Mouse (Mus musculus): ENCODE results near the gene Cers2. TPM values are rescaled to one million over a fixed set of nuclear protein-coding genes. Genes with fewer than 3 reads are reported as not detected.

The Cers2 gene
- polyA plus RNA-seq, 1 experiment from 2014 or later, result 109 TPM

DNA sequence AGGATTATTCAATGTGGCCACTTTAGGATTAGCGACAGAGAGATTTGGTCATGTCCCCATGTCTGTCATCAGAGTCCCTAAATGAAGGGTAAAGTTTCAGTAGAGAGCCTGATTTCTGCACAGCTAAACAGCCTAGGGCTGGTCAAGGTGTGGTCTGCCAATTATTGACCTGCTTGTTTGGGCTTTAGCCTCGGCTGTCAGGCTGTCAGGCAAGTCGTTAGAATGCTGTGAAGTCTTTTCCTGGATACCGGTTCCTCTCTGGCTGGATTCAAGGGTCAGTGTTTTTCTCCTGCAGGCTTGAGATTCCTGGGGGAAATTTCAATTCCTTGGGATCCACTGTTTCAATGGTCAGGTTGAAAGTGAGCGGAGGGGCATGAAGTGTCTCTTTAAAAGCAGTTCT lies 28.6 kb upstream of the Cers2 start:
- H3K4me2 ChIP-seq (replicated peaks; ENCODE audit: low read depth), result 0 out of 2 replicates have a peak overlapping the region, but pooled peaks have one; percentile 7
- TF ChIP-seq CTCF (IDR thresholded peaks at IDR 0.05; ENCODE audit: low read depth), result no peak
- WGBS, result 48% methylated on average over 5 of the region's 5 CpGs
- H3K9me3 ChIP-seq (ENCODE audit: control insufficient read depth), result no peaks in the 10 kb centered on the region
- peaks cover 26% of the 10 kb centered on the region for H3K36me3 ChIP-seq (ENCODE audit: control insufficient read depth, insufficient read depth)
- no peaks in the 10 kb centered on the region for H3K27me3 ChIP-seq (replicated peaks; ENCODE audit: control insufficient read depth, insufficient read depth, low read length)
- no peak overlapping the region for H3K27ac ChIP-seq (ENCODE audit: low read depth, low read length)
- no peak overlapping the region for H3K4me3 ChIP-seq (ENCODE audit: low read depth, low read length)
- ATAC-seq, result no peak
- peaks cover 11% of the 10 kb centered on the region for H3K4me1 ChIP-seq (replicated peaks; ENCODE audit: control insufficient read depth, insufficient read depth, low read length)
- H3K9ac ChIP-seq (ENCODE audit: low read depth, low read length), result peak overlapping the region; percentile 1; the same call in 1 of the 2 replicates

GRCm38 (mm10) chr3:95286510-95286909 lies 28.1 kb upstream of the Cers2 start:
- 83% methylated on average over 7 of the region's 7 CpGs for WGBS
- H3K27ac ChIP-seq (ENCODE audit: low read depth, low read length), result no peak overlapping the region

DNA sequence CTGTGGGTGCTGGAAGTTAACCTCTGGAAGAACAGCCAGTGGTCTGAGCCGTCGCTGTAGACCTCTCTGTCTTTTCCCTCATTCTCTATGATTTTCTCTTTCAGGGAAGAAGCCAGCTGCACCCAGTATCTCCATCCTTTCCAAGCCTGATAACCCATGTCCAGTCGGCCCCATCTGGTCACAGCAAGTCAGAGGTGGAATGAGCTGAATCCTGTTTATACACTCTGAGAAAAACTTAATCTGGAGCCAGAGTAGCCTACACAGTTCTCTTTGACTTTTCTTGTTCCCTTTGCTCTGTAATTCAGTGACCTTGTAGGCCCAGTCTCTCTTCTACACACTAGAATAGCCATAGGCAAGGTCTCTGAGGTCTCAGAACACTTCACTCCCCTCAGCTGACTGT lies 27.1 kb upstream of the Cers2 start:
- no peak for TF ChIP-seq CTCF (IDR thresholded peaks at IDR 0.05; ENCODE audit: low read depth)
- no peak overlapping the region for H3K4me2 ChIP-seq (replicated peaks; ENCODE audit: low read depth)
- no peaks in the 10 kb centered on the region for H3K9me3 ChIP-seq (ENCODE audit: control insufficient read depth)
- H3K9ac ChIP-seq (ENCODE audit: low read depth, low read length), result no peak overlapping the region
- H3K4me1 ChIP-seq (replicated peaks; ENCODE audit: control insufficient read depth, insufficient read depth, low read length), result peaks cover 11% of the 10 kb centered on the region
- H3K27ac ChIP-seq (ENCODE audit: low read depth, low read length), result no peak overlapping the region
- ATAC-seq, result no peak
- H3K36me3 ChIP-seq (ENCODE audit: control insufficient read depth, insufficient read depth), result peaks cover 26% of the 10 kb centered on the region
- WGBS, result 86% methylated on average over 3 of the region's 3 CpGs
- H3K27me3 ChIP-seq (replicated peaks; ENCODE audit: control insufficient read depth, insufficient read depth, low read length), result no peaks in the 10 kb centered on the region
- H3K4me3 ChIP-seq (ENCODE audit: low read depth, low read length), result no peak overlapping the region

More at GRCm38 (mm10) chr3:95286510-95286909, 28.1 kb upstream of the Cers2 start:
- H3K4me3 ChIP-seq (ENCODE audit: low read depth, low read length), result no peak overlapping the region
- no peaks in the 10 kb centered on the region for H3K9me3 ChIP-seq (ENCODE audit: control insufficient read depth)
- no peak for TF ChIP-seq CTCF (IDR thresholded peaks at IDR 0.05; ENCODE audit: low read depth)
- H3K4me1 ChIP-seq (replicated peaks; ENCODE audit: control insufficient read depth, insufficient read depth, low read length), result peaks cover 11% of the 10 kb centered on the region
- H3K36me3 ChIP-seq (ENCODE audit: control insufficient read depth, insufficient read depth), result peaks cover 26% of the 10 kb centered on the region
- no peak for ATAC-seq
- no peaks in the 10 kb centered on the region for H3K27me3 ChIP-seq (replicated peaks; ENCODE audit: control insufficient read depth, insufficient read depth, low read length)
- no peak overlapping the region for H3K9ac ChIP-seq (ENCODE audit: low read depth, low read length)
- no peak overlapping the region for H3K4me2 ChIP-seq (replicated peaks; ENCODE audit: low read depth)

DNA sequence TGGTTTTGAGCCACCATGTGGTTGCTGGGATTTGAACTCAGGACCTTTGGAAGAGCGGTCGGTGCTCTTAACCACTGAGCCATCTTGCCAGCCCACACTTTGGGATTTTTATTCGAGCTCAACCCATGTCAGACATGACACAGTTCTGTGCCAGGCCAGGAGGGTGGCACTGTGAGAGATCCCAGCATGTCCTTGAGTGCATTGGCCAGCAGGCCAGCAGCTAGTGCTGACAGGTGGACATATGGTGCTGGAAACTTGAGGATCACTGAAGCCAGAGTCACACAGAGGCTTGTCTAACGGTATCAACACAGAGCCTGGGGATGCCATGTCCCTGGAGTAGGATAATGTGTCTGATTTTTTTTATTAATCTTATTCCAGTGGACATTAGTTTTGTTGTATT lies 25.2 kb upstream of the Cers2 start:
- Histone ChIP-seq H3K36me3 (ENCODE audit: control insufficient read depth, insufficient read depth) (peaks cover 40% of the 10 kb centered on the region), H3K4me3 (ENCODE audit: low read depth, low read length) (no peak overlapping the region), H3K27ac (ENCODE audit: low read depth, low read length) (0 out of 2 replicates have a peak overlapping the region, but pooled peaks have one; percentile 3), H3K4me2 (replicated peaks; ENCODE audit: low read depth) (no peak overlapping the region), H3K9ac (ENCODE audit: low read depth, low read length) (no peak overlapping the region), H3K27me3 (replicated peaks; ENCODE audit: control insufficient read depth, insufficient read depth, low read length) (no peaks in the 10 kb centered on the region), H3K9me3 (ENCODE audit: control insufficient read depth) (no peaks in the 10 kb centered on the region), H3K4me1 (replicated peaks; ENCODE audit: control insufficient read depth, insufficient read depth, low read length) (peaks cover 4% of the 10 kb centered on the region)
- TF ChIP-seq CTCF (IDR thresholded peaks at IDR 0.05; ENCODE audit: low read depth), result no peak
- 92% methylated on average over 4 of the region's 4 CpGs for WGBS
- no peak for ATAC-seq

- Histone ChIP-seq H3K27me3 (replicated peaks; ENCODE audit: control insufficient read depth, insufficient read depth, low read length) (no peaks in the 10 kb centered on the region), H3K4me1 (replicated peaks; ENCODE audit: control insufficient read depth, insufficient read depth, low read length) (no peaks in the 10 kb centered on the region), H3K36me3 (ENCODE audit: control insufficient read depth, insufficient read depth) (peaks cover 45% of the 10 kb centered on the region), H3K9ac (ENCODE audit: low read depth, low read length) (no peak overlapping the region), H3K4me3 (ENCODE audit: low read depth, low read length) (no peak overlapping the region), H3K27ac (ENCODE audit: low read depth, low read length) (0 out of 2 replicates have a peak overlapping the region, but pooled peaks have one; percentile 31), H3K9me3 (ENCODE audit: control insufficient read depth) (no peaks in the 10 kb centered on the region), H3K4me2 (replicated peaks; ENCODE audit: low read depth) (no peak overlapping the region)
- WGBS, result 64% methylated on average over 6 of the region's 6 CpGs
- no peak for TF ChIP-seq CTCF (IDR thresholded peaks at IDR 0.05; ENCODE audit: low read depth)
- no peak for ATAC-seq
Observed at GRCm38 (mm10) chr3:95290156-95290555, 24.4 kb upstream of the Cers2 start.

GRCm38 (mm10) chr3:95291041-95291440 lies 23.6 kb upstream of the Cers2 start:
- Histone ChIP-seq H3K27ac (ENCODE audit: low read depth, low read length) (peak overlapping the region; percentile 31; the same call in 1 of the 2 replicates), H3K9ac (ENCODE audit: low read depth, low read length) (no peak overlapping the region), H3K4me2 (replicated peaks; ENCODE audit: low read depth) (no peak overlapping the region; the same call in 1 of the 2 replicates), H3K4me1 (replicated peaks; ENCODE audit: control insufficient read depth, insufficient read depth, low read length) (no peaks in the 10 kb centered on the region), H3K36me3 (ENCODE audit: control insufficient read depth, insufficient read depth) (peaks cover 45% of the 10 kb centered on the region), H3K9me3 (ENCODE audit: control insufficient read depth) (no peaks in the 10 kb centered on the region), H3K4me3 (ENCODE audit: low read depth, low read length) (no peak overlapping the region), H3K27me3 (replicated peaks; ENCODE audit: control insufficient read depth, insufficient read depth, low read length) (no peaks in the 10 kb centered on the region)
- WGBS, result 55% methylated on average over 4 of the region's 4 CpGs
- TF ChIP-seq CTCF (IDR thresholded peaks at IDR 0.05; ENCODE audit: low read depth), result no peak
- no peak; the same call in 1 of the 2 replicates for ATAC-seq

DNA sequence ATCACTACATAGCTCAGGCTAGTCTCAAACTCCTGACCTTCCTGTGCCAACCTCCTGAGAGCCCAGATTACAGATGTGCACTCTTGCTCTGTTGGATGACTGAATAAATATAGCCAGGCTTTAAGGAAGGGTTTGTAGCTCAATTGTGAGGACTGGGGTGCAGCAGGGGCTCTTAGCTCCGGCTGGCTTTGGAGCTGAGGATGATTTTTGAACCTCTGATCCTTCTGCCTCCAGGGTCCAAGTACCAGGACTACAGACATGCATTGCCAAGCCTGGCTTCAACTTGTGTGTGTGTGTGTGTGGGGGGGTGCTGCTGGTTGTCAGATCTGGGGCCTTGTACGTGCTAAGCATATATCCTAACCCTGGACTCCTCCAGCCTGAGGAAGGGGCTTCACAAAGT lies 21.7 kb upstream of the Cers2 start:
- H3K4me1 ChIP-seq (replicated peaks; ENCODE audit: control insufficient read depth, insufficient read depth, low read length), result no peaks in the 10 kb centered on the region
- H3K4me3 ChIP-seq (ENCODE audit: low read depth, low read length), result no peak overlapping the region
- no peak for TF ChIP-seq CTCF (IDR thresholded peaks at IDR 0.05; ENCODE audit: low read depth)
- WGBS, result 96% methylated on average over 2 of the region's 2 CpGs
- no peak overlapping the region for H3K9ac ChIP-seq (ENCODE audit: low read depth, low read length)
- H3K27ac ChIP-seq (ENCODE audit: low read depth, low read length), result peak overlapping the region; percentile 42; the same call in 1 of the 2 replicates
- peaks cover 38% of the 10 kb centered on the region for H3K36me3 ChIP-seq (ENCODE audit: control insufficient read depth, insufficient read depth)
- H3K9me3 ChIP-seq (ENCODE audit: control insufficient read depth), result no peaks in the 10 kb centered on the region
- H3K27me3 ChIP-seq (replicated peaks; ENCODE audit: control insufficient read depth, insufficient read depth, low read length), result no peaks in the 10 kb centered on the region
- no peak overlapping the region for H3K4me2 ChIP-seq (replicated peaks; ENCODE audit: low read depth)
- no peak for ATAC-seq

Data from intestine, postnatal 0 days (tissue).